Mouse (Mus musculus): ENCODE measurements around the gene Zfp366. TPM values are rescaled to one million over a fixed set of nuclear protein-coding genes. Genes with fewer than 3 reads are reported as not detected.
"Not testable (repeated sequence)": the region's sequence is repeated elsewhere in the genome, so short reads cannot be mapped to it uniquely, and the experiment has no call there.

Zfp366 gene
- polyA plus RNA-seq, 1 experiment from 2014 or later: 0.62 TPM

DNA sequence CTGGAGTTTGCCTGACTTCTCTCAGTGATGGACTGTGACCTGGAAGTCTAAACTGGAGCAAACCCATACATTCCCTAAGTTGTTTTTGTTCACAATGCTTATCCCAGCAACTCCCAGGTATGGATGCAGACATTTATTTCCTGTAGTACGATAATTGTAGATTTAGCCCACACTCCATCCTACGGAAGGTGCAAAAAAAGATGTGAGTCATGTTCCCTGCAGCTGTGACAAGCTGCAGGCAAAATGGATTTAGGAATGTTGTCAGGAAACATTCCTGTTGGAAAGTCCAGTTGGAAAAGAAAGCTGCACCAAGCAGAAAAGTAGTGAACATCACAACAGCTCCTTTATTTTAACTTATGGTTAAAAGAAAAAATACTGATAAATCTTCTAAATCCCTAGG, 26.9 kb upstream of the Zfp366 start:
- Histone ChIP-seq H3K27ac (ENCODE audit: low read depth, low read length) (no peak overlapping the region), H3K9me3 (ENCODE audit: control insufficient read depth, low read length) (no peaks in the 10 kb centered on the region), H3K4me3 (ENCODE audit: low read depth, low read length) (no peak overlapping the region), H3K4me1 (ENCODE audit: control insufficient read depth, insufficient read depth, low read length) (0 out of 2 replicates have a peak, but pooled peaks cover under 1% of the 10 kb centered on the region), H3K9ac (replicated peaks; ENCODE audit: low read depth, low read length) (no peak overlapping the region), H3K4me2 (ENCODE audit: low read depth, low read length) (no peak overlapping the region), H3K27me3 (ENCODE audit: control insufficient read depth, insufficient read depth, low read length) (no peaks in the 10 kb centered on the region), H3K36me3 (ENCODE audit: control insufficient read depth, insufficient read depth, low read length) (no peaks in the 10 kb centered on the region)
- WGBS: 83% methylated on average over 2 of the region's 2 CpGs
- ATAC-seq (ENCODE audit: low read depth): no peak

DNA sequence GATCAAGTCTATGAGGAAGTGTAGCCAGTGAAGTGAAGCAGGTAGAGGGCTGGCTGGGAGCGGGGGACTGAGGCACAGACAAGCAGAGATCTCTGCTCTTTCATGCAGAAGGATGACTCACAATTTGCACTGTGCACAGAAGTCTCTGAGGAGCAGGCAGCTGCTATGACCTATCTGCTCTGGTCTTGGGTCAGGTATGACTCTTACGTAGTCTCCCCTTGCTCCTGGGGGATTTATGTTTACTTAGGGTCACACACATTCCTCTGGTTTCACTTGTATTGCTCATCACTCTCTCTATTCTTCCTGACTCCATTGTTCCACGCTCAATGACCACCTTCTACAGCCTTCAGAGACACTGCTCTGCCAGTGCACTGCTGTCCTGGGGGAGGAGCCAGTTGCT, 25.9 kb upstream of the Zfp366 start:
- 82% methylated on average over 3 of the region's 3 CpGs for WGBS
- ATAC-seq (ENCODE audit: low read depth): no peak
- no peak overlapping the region for H3K4me3 ChIP-seq (ENCODE audit: low read depth, low read length)
- no peak overlapping the region for H3K4me2 ChIP-seq (ENCODE audit: low read depth, low read length)
- H3K27ac ChIP-seq (ENCODE audit: low read depth, low read length): no peak overlapping the region
- H3K9ac ChIP-seq (replicated peaks; ENCODE audit: low read depth, low read length): no peak overlapping the region
- no peaks in the 10 kb centered on the region for H3K4me1 ChIP-seq (ENCODE audit: control insufficient read depth, insufficient read depth, low read length)
- no peaks in the 10 kb centered on the region for H3K9me3 ChIP-seq (ENCODE audit: control insufficient read depth, low read length)
- no peaks in the 10 kb centered on the region for H3K27me3 ChIP-seq (ENCODE audit: control insufficient read depth, insufficient read depth, low read length)
- no peaks in the 10 kb centered on the region for H3K36me3 ChIP-seq (ENCODE audit: control insufficient read depth, insufficient read depth, low read length)

DNA sequence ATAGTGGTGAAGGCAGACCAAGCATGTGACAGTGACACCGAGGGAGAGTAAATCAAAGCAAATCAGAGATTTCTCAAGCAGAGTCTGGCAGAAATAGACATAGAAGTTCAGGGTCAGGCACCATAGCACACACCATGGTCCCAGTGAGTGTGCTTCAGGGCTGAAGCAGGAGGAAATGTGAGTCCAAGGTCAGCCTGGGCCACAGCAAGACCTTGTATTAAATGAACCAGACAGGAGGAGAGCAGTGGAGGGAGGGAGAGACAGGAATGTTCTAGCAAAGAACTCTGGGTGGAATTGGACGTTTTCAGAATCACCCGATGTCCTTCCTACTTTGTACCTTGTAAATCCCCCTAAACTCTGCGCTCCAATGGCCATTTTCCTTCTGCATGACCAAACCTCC, 21.6 kb upstream of the Zfp366 start:
- H3K9me3 ChIP-seq (ENCODE audit: control insufficient read depth, low read length): no peaks in the 10 kb centered on the region
- H3K4me3 ChIP-seq (ENCODE audit: low read depth, low read length): no peak overlapping the region
- no peak for ATAC-seq (ENCODE audit: low read depth)
- H3K9ac ChIP-seq (replicated peaks; ENCODE audit: low read depth, low read length): no peak overlapping the region
- no peaks in the 10 kb centered on the region for H3K36me3 ChIP-seq (ENCODE audit: control insufficient read depth, insufficient read depth, low read length)
- no peaks in the 10 kb centered on the region for H3K4me1 ChIP-seq (ENCODE audit: control insufficient read depth, insufficient read depth, low read length)
- WGBS: 63% methylated on average over 4 of the region's 4 CpGs
- no peaks in the 10 kb centered on the region for H3K27me3 ChIP-seq (ENCODE audit: control insufficient read depth, insufficient read depth, low read length)
- H3K27ac ChIP-seq (ENCODE audit: low read depth, low read length): no peak overlapping the region
- no peak overlapping the region for H3K4me2 ChIP-seq (ENCODE audit: low read depth, low read length)

DNA sequence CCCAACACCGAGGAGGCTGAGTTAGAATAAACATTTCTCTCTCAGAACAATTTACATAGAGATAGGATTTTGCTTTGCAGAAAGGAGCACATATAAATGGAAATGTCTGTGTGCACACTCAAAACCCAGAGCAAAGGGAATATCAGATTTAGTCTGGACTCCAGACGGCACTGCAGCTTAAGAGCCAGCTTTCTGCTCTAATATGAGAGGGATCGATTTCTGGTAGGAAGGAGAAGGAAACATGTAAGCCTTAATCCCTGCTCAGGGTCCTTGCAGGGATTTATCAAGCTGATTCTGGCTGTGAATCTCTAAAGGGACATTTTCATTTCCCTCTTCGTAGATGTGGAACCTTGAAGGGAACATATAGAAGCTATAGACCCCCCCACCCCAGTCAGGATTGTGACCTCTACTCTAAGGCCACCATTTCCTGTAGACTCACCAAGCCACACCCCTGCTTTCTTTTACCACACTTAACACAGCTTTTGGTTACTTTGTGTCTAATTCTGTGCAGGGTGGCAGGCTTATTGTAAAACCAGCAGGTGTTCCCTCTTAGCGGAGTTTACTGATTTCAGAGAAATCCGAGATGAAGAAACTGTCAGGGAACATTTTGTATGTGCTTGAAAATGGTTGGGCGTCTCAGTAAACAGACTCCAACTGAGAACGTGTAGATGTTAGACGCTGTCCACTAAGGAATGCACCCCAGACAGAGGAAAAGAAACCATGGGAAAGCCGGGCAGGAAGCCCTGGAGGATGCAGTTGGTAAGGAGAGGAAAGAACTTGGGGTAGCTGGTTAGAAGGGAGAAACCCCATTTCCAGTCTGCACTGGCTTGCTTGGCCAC, 20.9 kb upstream of the Zfp366 start:
- Histone ChIP-seq H3K4me1 (ENCODE audit: control insufficient read depth, insufficient read depth, low read length) (no peaks in the 10 kb centered on the region), H3K9me3 (ENCODE audit: control insufficient read depth, low read length) (no peaks in the 10 kb centered on the region), H3K4me2 (ENCODE audit: low read depth, low read length) (no peak overlapping the region), H3K9ac (replicated peaks; ENCODE audit: low read depth, low read length) (no peak overlapping the region), H3K27me3 (ENCODE audit: control insufficient read depth, insufficient read depth, low read length) (no peaks in the 10 kb centered on the region), H3K27ac (ENCODE audit: low read depth, low read length) (peak overlapping the region; percentile 44), H3K36me3 (ENCODE audit: control insufficient read depth, insufficient read depth, low read length) (no peaks in the 10 kb centered on the region), H3K4me3 (ENCODE audit: low read depth, low read length) (no peak overlapping the region)
- no peak for ATAC-seq (ENCODE audit: low read depth)
- WGBS: 40% methylated on average over 10 of the region's 10 CpGs

DNA sequence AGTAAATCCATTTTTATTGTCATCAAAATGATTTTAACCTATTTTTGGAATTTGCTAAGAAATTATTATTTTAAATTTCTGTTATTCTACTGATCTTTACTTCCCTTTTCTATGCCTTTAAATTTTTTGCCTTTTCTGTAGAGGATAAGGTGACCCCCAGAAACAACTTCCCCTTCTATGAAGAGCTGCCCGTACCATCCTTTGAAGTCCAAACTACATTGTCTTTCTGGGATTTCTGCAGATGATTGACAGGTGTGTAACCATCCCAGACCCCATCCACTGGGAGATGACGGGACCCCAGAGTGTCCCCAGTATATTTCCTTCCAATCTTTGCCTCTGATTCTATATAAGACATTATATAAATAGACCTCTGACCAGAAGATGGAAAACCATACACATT, 20.3 kb upstream of the Zfp366 start:
- Histone ChIP-seq H3K9me3 (ENCODE audit: control insufficient read depth, low read length) (no peaks in the 10 kb centered on the region), H3K9ac (replicated peaks; ENCODE audit: low read depth, low read length) (no peak overlapping the region), H3K36me3 (ENCODE audit: control insufficient read depth, insufficient read depth, low read length) (no peaks in the 10 kb centered on the region), H3K4me1 (ENCODE audit: control insufficient read depth, insufficient read depth, low read length) (no peaks in the 10 kb centered on the region), H3K27me3 (ENCODE audit: control insufficient read depth, insufficient read depth, low read length) (no peaks in the 10 kb centered on the region), H3K4me3 (ENCODE audit: low read depth, low read length) (no peak overlapping the region), H3K4me2 (ENCODE audit: low read depth, low read length) (no peak overlapping the region), H3K27ac (ENCODE audit: low read depth, low read length) (no peak overlapping the region)
- no peak for ATAC-seq (ENCODE audit: low read depth)
- WGBS: 87% methylated on average over 2 of the region's 2 CpGs

DNA sequence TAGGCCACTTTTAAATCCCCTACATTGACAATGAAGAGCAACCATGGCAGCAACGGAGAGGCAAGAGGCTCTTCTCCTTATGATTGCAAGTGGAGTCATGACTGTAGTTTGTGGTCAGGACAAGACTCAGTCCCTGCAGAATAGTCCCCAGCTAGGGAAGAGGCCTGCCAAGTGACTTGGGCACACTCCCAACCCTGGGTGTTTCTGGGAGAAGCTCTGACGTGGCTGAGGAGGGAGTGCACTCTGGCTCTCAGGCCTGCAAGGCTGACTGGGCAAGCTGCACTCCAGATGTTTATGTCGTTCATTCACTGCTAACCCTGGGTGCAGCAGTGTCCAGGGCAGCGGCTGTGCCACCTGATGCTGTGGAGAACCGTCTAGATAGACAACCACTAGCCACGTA, 15.2 kb upstream of the Zfp366 start:
- no peaks in the 10 kb centered on the region for H3K27me3 ChIP-seq (ENCODE audit: control insufficient read depth, insufficient read depth, low read length)
- H3K4me3 ChIP-seq (ENCODE audit: low read depth, low read length): no peak overlapping the region
- no peaks in the 10 kb centered on the region for H3K4me1 ChIP-seq (ENCODE audit: control insufficient read depth, insufficient read depth, low read length)
- ATAC-seq (ENCODE audit: low read depth): no peak
- no peak overlapping the region for H3K9ac ChIP-seq (replicated peaks; ENCODE audit: low read depth, low read length)
- 82% methylated on average over 6 of the region's 6 CpGs for WGBS
- H3K4me2 ChIP-seq (ENCODE audit: low read depth, low read length): no peak overlapping the region
- H3K9me3 ChIP-seq (ENCODE audit: control insufficient read depth, low read length): no peaks in the 10 kb centered on the region
- no peaks in the 10 kb centered on the region for H3K36me3 ChIP-seq (ENCODE audit: control insufficient read depth, insufficient read depth, low read length)
- no peak overlapping the region for H3K27ac ChIP-seq (ENCODE audit: low read depth, low read length)

DNA sequence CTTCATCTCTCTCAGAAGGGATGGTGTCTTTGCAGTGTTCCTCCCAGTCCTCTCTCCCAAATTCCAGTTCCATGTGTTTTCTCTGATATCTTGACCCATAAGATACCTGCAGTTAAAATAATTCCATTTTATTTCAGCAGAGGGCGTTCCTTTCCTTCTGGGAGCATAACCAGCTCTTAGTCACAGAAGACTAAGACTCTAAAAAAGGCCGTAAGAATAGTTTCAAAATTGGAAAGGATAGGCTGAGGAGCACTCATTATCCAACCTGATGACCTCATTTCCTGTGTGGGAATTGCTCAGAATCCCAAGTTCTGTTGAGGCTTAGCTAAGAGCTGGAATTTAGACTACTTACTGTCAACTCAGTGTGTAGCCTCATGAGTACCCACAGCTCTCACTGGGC, 14.3 kb upstream of the Zfp366 start:
- Histone ChIP-seq H3K27ac (ENCODE audit: low read depth, low read length) (no peak overlapping the region), H3K9ac (replicated peaks; ENCODE audit: low read depth, low read length) (no peak overlapping the region), H3K4me1 (ENCODE audit: control insufficient read depth, insufficient read depth, low read length) (no peaks in the 10 kb centered on the region), H3K27me3 (ENCODE audit: control insufficient read depth, insufficient read depth, low read length) (no peaks in the 10 kb centered on the region), H3K9me3 (ENCODE audit: control insufficient read depth, low read length) (no peaks in the 10 kb centered on the region), H3K4me3 (ENCODE audit: low read depth, low read length) (no peak overlapping the region), H3K4me2 (ENCODE audit: low read depth, low read length) (no peak overlapping the region), H3K36me3 (ENCODE audit: control insufficient read depth, insufficient read depth, low read length) (no peaks in the 10 kb centered on the region)
- ATAC-seq (ENCODE audit: low read depth): no peak
- 50% methylated on average over 2 of the region's 2 CpGs for WGBS

DNA sequence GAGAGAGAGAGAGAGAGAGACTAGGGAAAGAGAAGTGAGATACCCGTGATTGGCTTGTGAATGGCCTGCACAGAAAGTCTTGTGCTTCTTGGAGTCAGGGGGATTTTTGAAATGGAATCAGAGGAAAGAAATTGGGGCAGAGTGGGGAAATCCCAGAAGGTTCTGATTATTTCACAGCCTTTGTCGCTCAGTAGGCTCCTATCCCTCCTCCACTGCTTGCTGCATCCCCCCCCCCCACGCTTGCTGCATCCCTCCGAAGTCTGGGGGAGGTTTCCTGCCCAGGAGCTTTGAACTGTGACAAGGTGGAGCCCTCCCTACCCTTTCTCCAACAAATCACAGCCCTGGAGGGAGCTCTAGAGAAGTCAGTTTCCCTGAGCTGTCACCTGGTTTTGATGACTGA, 10.8 kb upstream of the Zfp366 start:
- no peaks in the 10 kb centered on the region for H3K9me3 ChIP-seq (ENCODE audit: control insufficient read depth, low read length)
- H3K9ac ChIP-seq (replicated peaks; ENCODE audit: low read depth, low read length): no peak overlapping the region
- no peaks in the 10 kb centered on the region for H3K4me1 ChIP-seq (ENCODE audit: control insufficient read depth, insufficient read depth, low read length)
- H3K4me3 ChIP-seq (ENCODE audit: low read depth, low read length): no peak overlapping the region
- no peak for ATAC-seq (ENCODE audit: low read depth)
- no peaks in the 10 kb centered on the region for H3K36me3 ChIP-seq (ENCODE audit: control insufficient read depth, insufficient read depth, low read length)
- 41% methylated on average over 4 of the region's 4 CpGs for WGBS
- no peak overlapping the region for H3K4me2 ChIP-seq (ENCODE audit: low read depth, low read length)
- no peak overlapping the region for H3K27ac ChIP-seq (ENCODE audit: low read depth, low read length)
- H3K27me3 ChIP-seq (ENCODE audit: control insufficient read depth, insufficient read depth, low read length): no peaks in the 10 kb centered on the region

DNA sequence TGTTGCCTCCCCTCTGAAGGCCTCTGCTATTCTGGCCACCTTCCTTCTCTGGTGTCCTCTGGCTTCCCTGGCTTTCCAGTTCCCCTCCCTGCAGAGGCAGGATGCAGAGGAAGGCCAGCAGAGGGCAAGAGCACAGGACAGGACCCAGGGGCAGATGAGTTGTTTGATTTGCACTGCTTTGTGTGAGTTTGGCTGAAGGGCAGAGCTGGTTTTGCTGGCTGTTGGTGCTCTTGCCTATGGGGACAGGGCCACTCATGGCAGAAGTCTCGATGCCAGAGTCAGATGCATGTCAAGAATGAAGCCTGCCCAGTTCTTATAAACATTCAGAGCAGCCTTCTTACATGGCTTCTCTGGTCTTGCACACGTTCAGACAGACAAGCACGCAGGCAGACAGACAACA, 1.8 kb upstream of the Zfp366 start:
- WGBS: 91% methylated on average over 3 of the region's 3 CpGs
- H3K27me3 ChIP-seq (ENCODE audit: control insufficient read depth, insufficient read depth, low read length); H3K9me3 ChIP-seq (ENCODE audit: control insufficient read depth, low read length); H3K4me3 ChIP-seq (ENCODE audit: low read depth, low read length); H3K4me2 ChIP-seq (ENCODE audit: low read depth, low read length); H3K4me1 ChIP-seq (ENCODE audit: control insufficient read depth, insufficient read depth, low read length); H3K27ac ChIP-seq (ENCODE audit: low read depth, low read length); ATAC-seq (ENCODE audit: low read depth); H3K9ac ChIP-seq (replicated peaks; ENCODE audit: low read depth, low read length); H3K36me3 ChIP-seq (ENCODE audit: control insufficient read depth, insufficient read depth, low read length): not testable (repeated sequence)

All from neural tube, embryonic 14.5 days (tissue).